Mouse (Mus musculus): Measurements from ENCODE around the gene Olfr1394. TPM values are rescaled to one million over a fixed set of nuclear protein-coding genes. Genes with fewer than 3 reads are reported as not detected.
A peak's percentile ranks its signal among the peaks of the same experiment; 100 is the strongest.
"Not testable (repeated sequence)": the region's sequence is repeated elsewhere in the genome, so short reads cannot be mapped to it uniquely, and the experiment has no call there.

Gene Olfr1394
- polyA plus RNA-seq, 1 experiment from 2014 or later: not detected

GRCm38 (mm10) chr11:49124169-49124568, 30.0 kb upstream of the Olfr1394 start:
- H3K9ac ChIP-seq (ENCODE audit: low read depth, low read length): no peak overlapping the region
- H3K27me3 ChIP-seq (ENCODE audit: control insufficient read depth, insufficient read depth, low read depth, low read length): no peaks in the 10 kb centered on the region
- no peaks in the 10 kb centered on the region for H3K9me3 ChIP-seq (replicated peaks; ENCODE audit: control insufficient read depth, low read length, poor library complexity, severe bottlenecking)
- no peaks in the 10 kb centered on the region for H3K4me1 ChIP-seq (ENCODE audit: control insufficient read depth, insufficient read depth, low read length)
- ATAC-seq: no peak
- no peak overlapping the region for H3K27ac ChIP-seq (ENCODE audit: low read length)
- no peak overlapping the region for H3K4me2 ChIP-seq (ENCODE audit: low read length)
- WGBS: 84% methylated on average over 2 of the region's 2 CpGs
- no peak overlapping the region for H3K4me3 ChIP-seq (ENCODE audit: low read depth, low read length)
- no peaks in the 10 kb centered on the region for H3K36me3 ChIP-seq (ENCODE audit: control insufficient read depth, insufficient read depth, low read length)

GRCm38 (mm10) chr11:49141974-49142373, 12.2 kb upstream of the Olfr1394 start, which contains the start of gene Olfr1395:
Olfr1395 (plus strand) TSS chr11:49142274.
- no peak for ATAC-seq
- no peak within 1 kb of the TSS for H3K9ac ChIP-seq (ENCODE audit: low read depth, low read length)
- H3K36me3 ChIP-seq (ENCODE audit: control insufficient read depth, insufficient read depth, low read length): no peaks in the 10 kb centered on the region
- no peak within 1 kb of the TSS for H3K4me2 ChIP-seq (ENCODE audit: low read length)
- no peaks in the 10 kb centered on the region for H3K9me3 ChIP-seq (replicated peaks; ENCODE audit: control insufficient read depth, low read length, poor library complexity, severe bottlenecking)
- no peaks in the 10 kb centered on the region for H3K4me1 ChIP-seq (ENCODE audit: control insufficient read depth, insufficient read depth, low read length)
- no peak within 1 kb of the TSS for H3K4me3 ChIP-seq (ENCODE audit: low read depth, low read length)
- H3K27ac ChIP-seq (ENCODE audit: low read length): no peak within 1 kb of the TSS
- WGBS: 94% methylated on average over 6 of the region's 6 CpGs
- no peaks in the 10 kb centered on the region for H3K27me3 ChIP-seq (ENCODE audit: control insufficient read depth, insufficient read depth, low read depth, low read length)

GRCm38 (mm10) chr11:49156821-49157814, 2.9 kb downstream of the Olfr1394 start:
- H3K4me3 ChIP-seq (ENCODE audit: low read depth, low read length): no peak overlapping the region
- H3K4me2 ChIP-seq (ENCODE audit: low read length): no peak overlapping the region
- no peak overlapping the region for H3K27ac ChIP-seq (ENCODE audit: low read length)
- no peaks in the 10 kb centered on the region for H3K4me1 ChIP-seq (ENCODE audit: control insufficient read depth, insufficient read depth, low read length)
- H3K9me3 ChIP-seq (replicated peaks; ENCODE audit: control insufficient read depth, low read length, poor library complexity, severe bottlenecking): no peaks in the 10 kb centered on the region
- no peak for ATAC-seq
- no peak overlapping the region for H3K9ac ChIP-seq (ENCODE audit: low read depth, low read length)
- WGBS: 92% methylated on average over 2 of the region's 2 CpGs
- H3K36me3 ChIP-seq (ENCODE audit: control insufficient read depth, insufficient read depth, low read length): no peaks in the 10 kb centered on the region
- no peaks in the 10 kb centered on the region for H3K27me3 ChIP-seq (ENCODE audit: control insufficient read depth, insufficient read depth, low read depth, low read length)

- peak overlapping the region; percentile 87 for H3K4me2 ChIP-seq (ENCODE audit: low read length)
- peak overlapping the region; percentile 69 for H3K9ac ChIP-seq (ENCODE audit: low read depth, low read length)
- no peaks in the 10 kb centered on the region for H3K36me3 ChIP-seq (ENCODE audit: control insufficient read depth, insufficient read depth, low read length)
- peak overlapping the region; percentile 48 for H3K4me3 ChIP-seq (ENCODE audit: low read depth, low read length)
- H3K9me3 ChIP-seq (replicated peaks; ENCODE audit: control insufficient read depth, low read length, poor library complexity, severe bottlenecking): no peaks in the 10 kb centered on the region
- no peak overlapping the region for H3K27ac ChIP-seq (ENCODE audit: low read length)
- H3K4me1 ChIP-seq (ENCODE audit: control insufficient read depth, insufficient read depth, low read length): 0 out of 2 replicates have a peak, but pooled peaks cover 4% of the 10 kb centered on the region
- peak; percentile 89 for ATAC-seq
- H3K27me3 ChIP-seq (ENCODE audit: control insufficient read depth, insufficient read depth, low read depth, low read length): peaks cover 2% of the 10 kb centered on the region; the same call in 1 of the 2 replicates
- 3% methylated on average over 50 of the region's 50 CpGs for WGBS
These were observed 14.8 kb downstream of the Olfr1394 start for GRCm38 (mm10) chr11:49168839-49169611.

- Histone ChIP-seq H3K4me2 (ENCODE audit: low read length) (no peak overlapping the region), H3K27me3 (ENCODE audit: control insufficient read depth, insufficient read depth, low read depth, low read length) (peaks cover 2% of the 10 kb centered on the region; the same call in 1 of the 2 replicates), H3K36me3 (ENCODE audit: control insufficient read depth, insufficient read depth, low read length) (no peaks in the 10 kb centered on the region), H3K4me3 (ENCODE audit: low read depth, low read length) (no peak overlapping the region), H3K4me1 (ENCODE audit: control insufficient read depth, insufficient read depth, low read length) (0 out of 2 replicates have a peak, but pooled peaks cover 4% of the 10 kb centered on the region), H3K27ac (ENCODE audit: low read length) (no peak overlapping the region), H3K9me3 (replicated peaks; ENCODE audit: control insufficient read depth, low read length, poor library complexity, severe bottlenecking) (no peaks in the 10 kb centered on the region), H3K9ac (ENCODE audit: low read depth, low read length) (no peak overlapping the region)
- ATAC-seq: no peak
- 95% methylated on average over 4 of the region's 4 CpGs for WGBS
These were observed 16.4 kb downstream of the Olfr1394 start for GRCm38 (mm10) chr11:49170576-49170975.

GRCm38 (mm10) chr11:49175345-49175744, 21.2 kb downstream of the Olfr1394 start:
- Histone ChIP-seq H3K36me3 (ENCODE audit: control insufficient read depth, insufficient read depth, low read length) (no peaks in the 10 kb centered on the region), H3K4me2 (ENCODE audit: low read length) (no peak overlapping the region), H3K9me3 (replicated peaks; ENCODE audit: control insufficient read depth, low read length, poor library complexity, severe bottlenecking) (no peaks in the 10 kb centered on the region), H3K4me3 (ENCODE audit: low read depth, low read length) (no peak overlapping the region), H3K27ac (ENCODE audit: low read length) (no peak overlapping the region), H3K4me1 (ENCODE audit: control insufficient read depth, insufficient read depth, low read length) (no peaks in the 10 kb centered on the region), H3K9ac (ENCODE audit: low read depth, low read length) (no peak overlapping the region), H3K27me3 (ENCODE audit: control insufficient read depth, insufficient read depth, low read depth, low read length) (no peaks in the 10 kb centered on the region; the same call in 1 of the 2 replicates)
- 93% methylated on average over 8 of the region's 8 CpGs for WGBS
- ATAC-seq: no peak

GRCm38 (mm10) chr11:49176047-49176779, 22.0 kb downstream of the Olfr1394 start:
- not testable (repeated sequence) for H3K9me3 ChIP-seq (replicated peaks; ENCODE audit: control insufficient read depth, low read length, poor library complexity, severe bottlenecking); ATAC-seq; H3K4me2 ChIP-seq (ENCODE audit: low read length); H3K36me3 ChIP-seq (ENCODE audit: control insufficient read depth, insufficient read depth, low read length); H3K4me3 ChIP-seq (ENCODE audit: low read depth, low read length); H3K27me3 ChIP-seq (ENCODE audit: control insufficient read depth, insufficient read depth, low read depth, low read length); H3K27ac ChIP-seq (ENCODE audit: low read length); H3K9ac ChIP-seq (ENCODE audit: low read depth, low read length); H3K4me1 ChIP-seq (ENCODE audit: control insufficient read depth, insufficient read depth, low read length)
- WGBS: 89% methylated on average over 4 of the region's 4 CpGs

- ATAC-seq: no peak
- WGBS: 44% methylated on average over 1 of the region's 1 CpGs
- Histone ChIP-seq H3K4me3 (ENCODE audit: low read depth, low read length) (no peak overlapping the region), H3K9ac (ENCODE audit: low read depth, low read length) (no peak overlapping the region), H3K36me3 (ENCODE audit: control insufficient read depth, insufficient read depth, low read length) (no peaks in the 10 kb centered on the region), H3K27ac (ENCODE audit: low read length) (no peak overlapping the region), H3K27me3 (ENCODE audit: control insufficient read depth, insufficient read depth, low read depth, low read length) (no peaks in the 10 kb centered on the region), H3K4me2 (ENCODE audit: low read length) (no peak overlapping the region), H3K4me1 (ENCODE audit: control insufficient read depth, insufficient read depth, low read length) (no peaks in the 10 kb centered on the region), H3K9me3 (replicated peaks; ENCODE audit: control insufficient read depth, low read length, poor library complexity, severe bottlenecking) (no peaks in the 10 kb centered on the region)
These were observed 29.0 kb downstream of the Olfr1394 start for GRCm38 (mm10) chr11:49183172-49183571.
